Mouse (Mus musculus): ENCODE results near the gene Nrgn. TPM values are rescaled to one million over a fixed set of nuclear protein-coding genes. Genes with fewer than 3 reads are reported as not detected.

Nrgn gene
- polyA plus RNA-seq, 1 experiment from 2014 or later = 8.8 TPM

DNA sequence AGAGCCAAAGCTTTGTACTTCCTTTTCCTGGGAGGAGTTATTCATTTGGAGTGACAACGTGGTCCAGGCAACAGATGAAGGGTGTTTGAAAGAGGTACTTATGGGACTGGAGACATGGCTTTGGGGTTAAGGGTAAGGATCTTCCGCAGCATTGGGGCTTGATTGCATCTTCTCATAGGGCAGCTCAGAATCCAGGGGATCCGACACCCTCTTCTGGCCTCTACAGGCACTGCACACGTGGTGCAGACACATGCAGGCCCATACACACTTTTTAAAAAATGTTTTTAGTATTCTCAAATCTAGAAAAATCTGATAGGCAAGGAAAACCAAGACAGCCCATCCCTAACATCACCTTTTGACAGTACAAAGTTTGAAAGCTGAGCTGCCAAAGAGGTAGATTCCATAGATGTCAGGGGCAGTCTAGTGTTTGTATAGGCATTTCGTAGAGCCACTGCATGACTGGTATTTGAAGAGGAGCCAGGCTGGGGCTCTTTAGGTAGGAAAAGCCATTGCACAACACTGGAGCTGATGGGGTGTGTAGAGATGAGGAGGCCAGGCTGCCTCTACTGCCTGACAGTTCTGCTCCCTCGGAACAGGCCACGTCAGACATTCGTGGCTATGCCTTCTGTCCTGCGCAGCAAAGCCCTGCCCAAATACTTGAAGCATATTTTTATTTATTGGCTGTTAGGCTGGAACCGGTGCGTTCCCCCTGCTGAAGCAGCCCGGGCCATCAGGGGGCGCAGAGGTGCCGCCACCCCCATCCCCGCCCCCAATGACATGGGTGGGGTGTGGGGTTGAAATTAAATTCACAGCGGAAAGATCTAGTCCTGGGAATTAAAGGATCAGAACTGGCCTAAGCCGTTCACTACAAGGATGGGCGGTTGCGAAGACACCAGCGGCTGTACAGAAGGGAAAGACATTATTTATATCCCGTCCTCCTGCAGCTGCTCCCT lies 26.0 kb downstream of the Nrgn start:
- H3K27me3 ChIP-seq = peaks cover 60% of the 10 kb centered on the region
- WGBS (ENCODE audit: insufficient replicate concordance) = 23% methylated on average over 21 of the region's 21 CpGs
- H3K4me1 ChIP-seq (replicated peaks) = peaks cover 32% of the 10 kb centered on the region
- no peaks in the 10 kb centered on the region for H3K9me3 ChIP-seq (replicated peaks)
- peak overlapping the region; percentile 61 for H3K4me2 ChIP-seq
- peaks cover 6% of the 10 kb centered on the region for H3K36me3 ChIP-seq
- no peak for DNase-seq
- no peak overlapping the region for H3K9ac ChIP-seq
- ATAC-seq (ENCODE audit: low read depth) = no peak
- H3K4me3 ChIP-seq (replicated peaks) = peak overlapping the region; percentile 42
- no peak overlapping the region for H3K27ac ChIP-seq

GRCm38 (mm10) chr9:37525461-37525860 lies 27.2 kb downstream of the Nrgn start:
- no peak for ATAC-seq (ENCODE audit: low read depth)
- WGBS (ENCODE audit: insufficient replicate concordance) = 70% methylated on average over 2 of the region's 2 CpGs
- peaks cover 48% of the 10 kb centered on the region for H3K27me3 ChIP-seq

GRCm38 (mm10) chr9:37519995-37520394 lies 32.7 kb downstream of the Nrgn start:
- H3K27me3 ChIP-seq = no peaks in the 10 kb centered on the region
- WGBS (ENCODE audit: insufficient replicate concordance) = 67% methylated on average over 2 of the region's 2 CpGs

More at GRCm38 (mm10) chr9:37525461-37525860, 27.2 kb downstream of the Nrgn start:
- Histone ChIP-seq H3K9me3 (replicated peaks) (no peaks in the 10 kb centered on the region), H3K36me3 (peaks cover 6% of the 10 kb centered on the region), H3K4me3 (replicated peaks) (no peak overlapping the region), H3K4me1 (replicated peaks) (peaks cover 22% of the 10 kb centered on the region), H3K9ac (no peak overlapping the region), H3K4me2 (no peak overlapping the region), H3K27ac (no peak overlapping the region)
- DNase-seq = no peak

DNA sequence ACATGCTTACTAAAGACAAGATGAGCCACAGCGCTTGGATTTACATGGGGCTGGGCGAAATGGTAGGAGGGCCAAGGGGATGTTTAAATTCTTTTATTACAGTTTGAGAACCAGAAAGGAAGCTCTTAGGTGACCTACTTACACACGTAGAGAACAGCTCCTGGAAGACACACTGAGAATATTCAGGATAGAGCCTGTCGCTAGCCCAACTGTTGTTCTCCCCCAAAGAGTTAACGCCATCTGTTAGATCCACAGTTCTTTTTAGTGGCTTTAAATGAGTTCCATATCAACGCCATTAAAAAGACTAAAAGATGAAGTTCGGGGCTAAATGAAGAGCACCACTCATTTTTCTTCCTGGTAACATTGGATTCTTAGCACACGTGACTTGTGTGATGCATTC lies 33.7 kb downstream of the Nrgn start:
- peaks cover 18% of the 10 kb centered on the region for H3K4me1 ChIP-seq (replicated peaks)
- H3K36me3 ChIP-seq = peaks cover 11% of the 10 kb centered on the region
- no peaks in the 10 kb centered on the region for H3K9me3 ChIP-seq (replicated peaks)
- H3K27ac ChIP-seq = no peak overlapping the region
- ATAC-seq (ENCODE audit: low read depth) = no peak
- DNase-seq = no peak
- H3K4me2 ChIP-seq = no peak overlapping the region
- no peak overlapping the region for H3K4me3 ChIP-seq (replicated peaks)
- H3K9ac ChIP-seq = no peak overlapping the region
- no peaks in the 10 kb centered on the region for H3K27me3 ChIP-seq
- WGBS (ENCODE audit: insufficient replicate concordance) = 82% methylated on average over 8 of the region's 8 CpGs

More at GRCm38 (mm10) chr9:37519995-37520394, 32.7 kb downstream of the Nrgn start:
- no peak overlapping the region for H3K27ac ChIP-seq
- no peak overlapping the region for H3K4me2 ChIP-seq
- H3K9ac ChIP-seq = no peak overlapping the region
- H3K4me3 ChIP-seq (replicated peaks) = no peak overlapping the region
- no peak for DNase-seq
- ATAC-seq (ENCODE audit: low read depth) = no peak
- H3K9me3 ChIP-seq (replicated peaks) = no peaks in the 10 kb centered on the region
- peaks cover 17% of the 10 kb centered on the region for H3K4me1 ChIP-seq (replicated peaks)
- H3K36me3 ChIP-seq = peaks cover 11% of the 10 kb centered on the region

- WGBS (ENCODE audit: insufficient replicate concordance) = 9% methylated on average over 1 of the region's 1 CpGs
- peaks cover 5% of the 10 kb centered on the region; the same call in 1 of the 2 replicates for H3K36me3 ChIP-seq
Measured at GRCm38 (mm10) chr9:37517467-37517866, 35.2 kb downstream of the Nrgn start.

DNA sequence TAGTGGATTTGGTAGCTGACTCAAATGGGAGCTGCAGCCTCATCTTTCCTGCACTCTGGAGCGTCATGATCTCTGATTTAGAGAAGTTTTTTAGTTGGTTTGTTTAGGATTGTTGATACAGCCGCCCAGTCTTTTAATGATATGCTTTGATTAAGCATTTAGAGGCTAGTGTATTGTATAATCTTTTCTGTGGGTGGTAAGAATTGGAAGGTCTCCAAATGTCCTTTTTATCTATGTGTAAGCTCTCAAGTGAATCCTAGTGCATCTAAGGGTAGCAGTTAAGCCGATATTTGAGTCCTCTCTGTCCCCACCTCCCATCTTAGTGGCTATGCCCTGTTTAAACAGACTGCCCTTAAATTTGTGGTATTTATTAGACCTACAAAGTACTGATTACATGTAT lies 38.2 kb downstream of the Nrgn start:
- no peak overlapping the region for H3K4me3 ChIP-seq (replicated peaks)
- peaks cover 4% of the 10 kb centered on the region; the same call in 1 of the 2 replicates for H3K36me3 ChIP-seq
- WGBS (ENCODE audit: insufficient replicate concordance) = 67% methylated on average over 3 of the region's 3 CpGs
- H3K27ac ChIP-seq = no peak overlapping the region
- no peak for ATAC-seq (ENCODE audit: low read depth)
- H3K9ac ChIP-seq = no peak overlapping the region
- no peaks in the 10 kb centered on the region for H3K27me3 ChIP-seq
- no peak overlapping the region for H3K4me2 ChIP-seq
- H3K9me3 ChIP-seq (replicated peaks) = no peaks in the 10 kb centered on the region
- DNase-seq = no peak
- H3K4me1 ChIP-seq (replicated peaks) = peaks cover 18% of the 10 kb centered on the region

More at GRCm38 (mm10) chr9:37517467-37517866, 35.2 kb downstream of the Nrgn start:
- Histone ChIP-seq H3K27ac (no peak overlapping the region), H3K9me3 (replicated peaks) (no peaks in the 10 kb centered on the region), H3K4me1 (replicated peaks) (peaks cover 18% of the 10 kb centered on the region), H3K9ac (no peak overlapping the region), H3K27me3 (no peaks in the 10 kb centered on the region), H3K4me3 (replicated peaks) (no peak overlapping the region), H3K4me2 (no peak overlapping the region)
- DNase-seq = peak; percentile 32
- peak; percentile 94 for ATAC-seq (ENCODE audit: low read depth)

- no peaks in the 10 kb centered on the region for H3K27me3 ChIP-seq
- H3K9me3 ChIP-seq (replicated peaks) = no peaks in the 10 kb centered on the region
- H3K4me3 ChIP-seq (replicated peaks) = no peak overlapping the region
- H3K36me3 ChIP-seq = no peaks in the 10 kb centered on the region
- no peak overlapping the region for H3K27ac ChIP-seq
- DNase-seq = no peak
- no peak overlapping the region for H3K9ac ChIP-seq
- peaks cover 9% of the 10 kb centered on the region for H3K4me1 ChIP-seq (replicated peaks)
- ATAC-seq (ENCODE audit: low read depth) = no peak
- H3K4me2 ChIP-seq = no peak overlapping the region
- 70% methylated on average over 2 of the region's 2 CpGs for WGBS (ENCODE audit: insufficient replicate concordance)
Measured at GRCm38 (mm10) chr9:37512097-37512496, 40.6 kb downstream of the Nrgn start.

GRCm38 (mm10) chr9:37506023-37506422 lies 46.7 kb downstream of the Nrgn start:
- Histone ChIP-seq H3K27ac (no peak overlapping the region), H3K9ac (no peak overlapping the region), H3K4me2 (no peak overlapping the region), H3K36me3 (no peaks in the 10 kb centered on the region), H3K4me3 (replicated peaks) (no peak overlapping the region), H3K4me1 (replicated peaks) (no peaks in the 10 kb centered on the region), H3K9me3 (replicated peaks) (no peaks in the 10 kb centered on the region), H3K27me3 (no peaks in the 10 kb centered on the region)
- DNase-seq = no peak
- ATAC-seq (ENCODE audit: low read depth) = no peak
- 84% methylated on average over 1 of the region's 1 CpGs for WGBS (ENCODE audit: insufficient replicate concordance)

- H3K9ac ChIP-seq = no peak overlapping the region
- H3K9me3 ChIP-seq (replicated peaks) = no peaks in the 10 kb centered on the region
- no peak overlapping the region for H3K4me3 ChIP-seq (replicated peaks)
- H3K36me3 ChIP-seq = no peaks in the 10 kb centered on the region
- no peak overlapping the region for H3K27ac ChIP-seq
- DNase-seq (no peak), ATAC-seq (ENCODE audit: low read depth) (no peak)
- no peak overlapping the region for H3K4me2 ChIP-seq
- no peaks in the 10 kb centered on the region for H3K27me3 ChIP-seq
- no peaks in the 10 kb centered on the region for H3K4me1 ChIP-seq (replicated peaks)
Measured at GRCm38 (mm10) chr9:37504348-37504747, 48.4 kb downstream of the Nrgn start.

DNA sequence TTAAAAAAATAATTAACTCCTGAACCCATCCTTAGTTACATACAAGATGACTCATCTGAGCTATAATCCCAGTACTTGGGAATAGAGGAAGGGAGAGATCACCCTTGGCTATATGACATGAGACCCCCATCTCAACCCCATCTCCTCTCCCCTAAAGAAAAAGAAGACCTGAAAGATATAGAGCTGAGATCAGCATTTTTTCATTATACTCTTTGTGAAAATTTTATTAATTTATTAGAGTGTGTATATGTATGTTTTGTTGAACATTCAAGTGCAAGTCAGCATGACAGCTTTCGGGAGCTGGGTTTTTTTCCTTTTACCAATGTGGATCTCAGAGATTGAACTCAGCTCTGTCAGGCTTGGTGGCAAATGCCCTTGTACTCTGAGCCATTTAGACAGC lies 51.5 kb downstream of the Nrgn start:
- no peaks in the 10 kb centered on the region for H3K36me3 ChIP-seq
- WGBS (ENCODE audit: insufficient replicate concordance) = 81% methylated on average over 1 of the region's 1 CpGs
- no peak overlapping the region for H3K27ac ChIP-seq
- H3K4me2 ChIP-seq = no peak overlapping the region
- no peaks in the 10 kb centered on the region for H3K9me3 ChIP-seq (replicated peaks)
- no peak overlapping the region for H3K4me3 ChIP-seq (replicated peaks)
- H3K9ac ChIP-seq = no peak overlapping the region
- H3K27me3 ChIP-seq = no peaks in the 10 kb centered on the region
- DNase-seq (no peak), ATAC-seq (ENCODE audit: low read depth) (no peak)
- H3K4me1 ChIP-seq (replicated peaks) = no peaks in the 10 kb centered on the region

GRCm38 (mm10) chr9:37500201-37500600 lies 52.5 kb downstream of the Nrgn start:
- Histone ChIP-seq H3K4me1 (replicated peaks) (no peaks in the 10 kb centered on the region), H3K27ac (no peak overlapping the region), H3K27me3 (no peaks in the 10 kb centered on the region), H3K9me3 (replicated peaks) (no peaks in the 10 kb centered on the region), H3K36me3 (no peaks in the 10 kb centered on the region), H3K4me3 (replicated peaks) (no peak overlapping the region), H3K9ac (no peak overlapping the region), H3K4me2 (no peak overlapping the region)
- ATAC-seq (ENCODE audit: low read depth) (no peak), DNase-seq (no peak)
- 56% methylated on average over 3 of the region's 3 CpGs for WGBS (ENCODE audit: insufficient replicate concordance)

DNA sequence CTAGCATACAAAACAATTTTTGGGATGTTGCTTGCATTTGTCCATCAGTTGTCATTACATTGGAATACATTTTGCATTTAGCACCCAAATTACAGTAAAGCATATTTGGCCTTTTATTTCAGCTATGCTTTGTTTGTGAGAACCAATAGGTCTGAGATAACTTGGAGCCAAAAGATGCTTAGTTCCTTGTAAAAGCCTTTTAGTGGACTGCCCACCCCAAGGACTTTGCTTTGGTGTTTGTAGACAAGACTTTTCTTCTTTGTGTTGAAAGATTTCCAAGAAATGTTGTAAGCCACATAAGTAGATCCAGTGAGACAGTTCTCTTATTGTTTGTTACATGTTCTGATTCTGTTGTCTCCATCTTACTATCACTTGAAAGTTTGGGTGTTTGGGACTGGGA lies 56.4 kb downstream of the Nrgn start:
- H3K4me2 ChIP-seq = no peak overlapping the region
- ATAC-seq (ENCODE audit: low read depth) = no peak

More for the DNA sequence above, 56.4 kb downstream of the Nrgn start:
- Histone ChIP-seq H3K9me3 (replicated peaks) (no peaks in the 10 kb centered on the region), H3K4me1 (replicated peaks) (no peaks in the 10 kb centered on the region), H3K9ac (no peak overlapping the region), H3K4me3 (replicated peaks) (no peak overlapping the region), H3K27me3 (no peaks in the 10 kb centered on the region), H3K27ac (no peak overlapping the region), H3K36me3 (peaks cover 5% of the 10 kb centered on the region; the same call in 1 of the 2 replicates)
- no peak for DNase-seq
